Mouse (Mus musculus) embryonic facial prominence, embryonic 11.5 days (tissue): ENCODE measurements around the gene Nup210. TPM values are rescaled to one million over a fixed set of nuclear protein-coding genes. Genes with fewer than 3 reads are reported as not detected.

Experiments used
- ATAC-seq: fragments of 200-750 bp; cut with Nextera tagmentation; replicated peaks from 2 replicates; pipeline ENCODE4 v1.8.0; 2017; ENCODE audit warnings: low read depth; ENCODE audit not compliant: insufficient number of reproducible peaks, low FRiP score, low TSS enrichment
- DNase-seq: peaks from one replicate; pipeline ENCODE4 v3.0.0-alpha.2; 2015; ENCODE audit warnings: low spot score
- H3K27ac ChIP-seq: fragments of 300-500 bp; sonication (generic); replicated peaks from 2 replicates; pipeline ENCODE4 v1.5.1; 2014; ENCODE audit warnings: mild to moderate bottlenecking, low read depth, low read length, control low read depth
- H3K27me3 ChIP-seq: fragments of 300-500 bp; sonication (generic); 2 replicates; pipeline ENCODE4 v1.6.1; 2014; ENCODE audit warnings: mild to moderate bottlenecking, low read length, moderate library complexity, mixed read lengths; ENCODE audit not compliant: control insufficient read depth, insufficient read depth
- H3K36me3 ChIP-seq: fragments of 300-500 bp; sonication (generic); replicated peaks from 2 replicates; pipeline ENCODE4 v1.6.1; 2014; ENCODE audit warnings: low read depth, mild to moderate bottlenecking, low read length, moderate library complexity, mixed read lengths; ENCODE audit not compliant: control insufficient read depth, insufficient read depth
- H3K4me1 ChIP-seq: fragments of 300-500 bp; sonication (generic); 2 replicates; pipeline ENCODE4 v1.6.1; 2014; ENCODE audit warnings: low read length, mixed read lengths; ENCODE audit not compliant: control insufficient read depth, insufficient read depth
- H3K4me2 ChIP-seq: fragments of 300-500 bp; sonication (generic); 2 replicates; pipeline ENCODE4 v1.6.1; 2014; ENCODE audit warnings: low read depth, mild to moderate bottlenecking, control low read depth, low read length, moderate library complexity
- H3K4me3 ChIP-seq: fragments of 300-500 bp; sonication (generic); 2 replicates; pipeline ENCODE4 v1.5.1; 2014; ENCODE audit warnings: low read depth, low read length, control low read depth
- H3K9ac ChIP-seq: fragments of 300-500 bp; sonication (generic); replicated peaks from 2 replicates; pipeline ENCODE4 v1.6.1; 2014; ENCODE audit warnings: mild to moderate bottlenecking, control low read depth, low read length
- H3K9me3 ChIP-seq: fragments of 300-500 bp; sonication (generic); replicated peaks from 2 replicates; pipeline ENCODE4 v1.6.1; 2016; ENCODE audit warnings: mild to moderate bottlenecking, low read length, inconsistent platforms, mixed read lengths; ENCODE audit not compliant: control insufficient read depth
- WGBS: fragments of 180-500 bp; shearing (Covaris S2); extraction: QIAGEN DNeasy Blood & Tissue Kit; methylation state at CpG from one replicate; pipeline ENCODE4 v1.1.7; 2014; 5-methylcytosine and 5-hydroxymethylcytosine counted together
- polyA plus RNA-seq: library from polyadenylated mRNA; unstranded; fragments of >200 nt; fragmentation: Nextera tagmentation; extraction: Ambion mirVana; gene quantifications from 2 replicates; pipeline ENCODE4 v1.2.1, GENCODE M21; 2014

Nup210 gene
- polyA plus RNA-seq, 1 experiment from 2014 or later, result 8.9 TPM

DNA sequence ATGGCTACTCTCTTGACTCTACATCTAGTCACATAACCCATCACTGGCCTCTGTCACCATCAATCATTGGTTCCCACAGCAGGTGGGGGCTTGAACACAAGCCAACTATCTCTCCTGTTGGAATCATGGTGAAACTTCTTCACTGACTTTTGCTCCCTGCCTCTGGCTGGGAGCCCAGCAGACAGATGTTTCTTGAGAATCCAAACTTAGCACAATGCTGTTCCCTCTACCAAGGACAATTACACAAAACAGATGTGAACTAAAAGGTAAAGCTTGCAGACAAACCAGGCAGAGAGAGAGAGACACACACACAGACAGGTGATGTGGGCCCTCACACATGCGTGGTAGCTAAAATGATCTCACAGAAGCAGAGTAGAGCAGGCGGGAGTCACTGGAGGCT, 58.6 kb downstream of the Nup210 start:
- no peak overlapping the region for H3K9ac ChIP-seq
- no peaks in the 10 kb centered on the region for H3K4me1 ChIP-seq
- H3K36me3 ChIP-seq, result no peaks in the 10 kb centered on the region
- WGBS, result 72% methylated on average over 2 of the region's 2 CpGs
- no peak overlapping the region for H3K4me3 ChIP-seq
- ATAC-seq (no peak), DNase-seq (no peak)
- no peak overlapping the region for H3K4me2 ChIP-seq
- H3K27ac ChIP-seq, result no peak overlapping the region
- no peaks in the 10 kb centered on the region for H3K27me3 ChIP-seq
- H3K9me3 ChIP-seq, result no peaks in the 10 kb centered on the region

- Histone ChIP-seq H3K9ac (no peak overlapping the region), H3K9me3 (no peaks in the 10 kb centered on the region), H3K36me3 (no peaks in the 10 kb centered on the region), H3K4me2 (no peak overlapping the region), H3K4me1 (no peaks in the 10 kb centered on the region), H3K27me3 (no peaks in the 10 kb centered on the region), H3K4me3 (no peak overlapping the region), H3K27ac (no peak overlapping the region)
- DNase-seq, result no peak
- ATAC-seq, result no peak
Measured at GRCm38 (mm10) chr6:91056348-91056747, 60.3 kb downstream of the Nup210 start.

DNA sequence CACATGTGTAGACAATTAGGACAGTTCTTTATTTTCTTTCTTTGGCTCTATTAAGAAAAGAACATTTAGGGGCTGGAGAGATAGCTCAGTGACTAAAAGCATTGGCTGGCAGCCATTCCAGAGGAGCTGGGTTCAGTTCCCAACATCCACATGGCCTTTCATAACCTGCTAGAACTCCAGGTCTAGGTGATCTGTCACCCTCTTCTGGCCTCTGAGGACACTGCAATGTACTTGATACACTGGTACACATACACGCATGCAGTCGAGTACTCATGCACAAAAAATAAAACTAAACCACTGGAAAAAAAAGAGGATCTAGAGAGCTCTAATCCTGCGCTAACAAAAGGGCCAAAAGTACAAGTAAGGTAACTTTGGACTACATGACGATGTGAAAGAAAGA, 64.1 kb downstream of the Nup210 start:
- DNase-seq (no peak), ATAC-seq (no peak)
- Histone ChIP-seq H3K4me2 (no peak overlapping the region), H3K4me3 (no peak overlapping the region), H3K9ac (no peak overlapping the region), H3K27me3 (no peaks in the 10 kb centered on the region), H3K27ac (no peak overlapping the region), H3K36me3 (no peaks in the 10 kb centered on the region), H3K9me3 (no peaks in the 10 kb centered on the region), H3K4me1 (no peaks in the 10 kb centered on the region)
- WGBS, result 93% methylated on average over 4 of the region's 4 CpGs

- Histone ChIP-seq H3K36me3 (no peaks in the 10 kb centered on the region), H3K27me3 (no peaks in the 10 kb centered on the region), H3K27ac (no peak overlapping the region), H3K4me2 (no peak overlapping the region), H3K9me3 (no peaks in the 10 kb centered on the region), H3K9ac (no peak overlapping the region), H3K4me1 (peaks cover 2% of the 10 kb centered on the region; the same call in 1 of the 2 replicates), H3K4me3 (no peak overlapping the region)
- DNase-seq (no peak), ATAC-seq (no peak)
- 86% methylated on average over 7 of the region's 7 CpGs for WGBS
Measured at GRCm38 (mm10) chr6:91048019-91048418, 68.6 kb downstream of the Nup210 start.

GRCm38 (mm10) chr6:91047434-91047833, 69.2 kb downstream of the Nup210 start:
- Histone ChIP-seq H3K27ac (no peak overlapping the region), H3K4me1 (peaks cover 2% of the 10 kb centered on the region; the same call in 1 of the 2 replicates), H3K9ac (no peak overlapping the region), H3K4me3 (no peak overlapping the region), H3K36me3 (no peaks in the 10 kb centered on the region), H3K4me2 (no peak overlapping the region), H3K27me3 (no peaks in the 10 kb centered on the region), H3K9me3 (no peaks in the 10 kb centered on the region)
- DNase-seq (no peak), ATAC-seq (no peak)
- WGBS, result 79% methylated on average over 5 of the region's 5 CpGs

DNA sequence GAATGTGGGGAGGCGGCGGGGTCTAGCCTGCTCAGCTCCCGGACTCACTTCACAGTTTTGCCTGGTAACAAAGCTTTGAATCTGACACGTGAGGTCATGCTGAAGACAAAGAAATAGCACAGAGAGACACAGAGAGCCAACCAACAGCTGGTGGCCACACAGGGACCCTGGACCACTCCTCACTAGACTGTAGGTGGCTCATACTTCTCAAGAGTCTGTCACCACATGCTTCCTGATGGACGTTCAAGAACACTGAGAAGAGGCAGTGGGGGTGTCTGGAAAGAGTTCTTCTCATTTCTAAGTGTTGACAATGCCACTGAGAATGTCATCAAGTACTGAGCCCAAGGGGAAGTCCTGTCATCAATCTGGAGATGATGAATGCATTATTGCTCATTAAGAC, 70.4 kb downstream of the Nup210 start:
- H3K27ac ChIP-seq, result no peak overlapping the region
- ATAC-seq (no peak), DNase-seq (no peak)
- no peak overlapping the region for H3K4me2 ChIP-seq
- no peaks in the 10 kb centered on the region for H3K9me3 ChIP-seq
- H3K27me3 ChIP-seq, result no peaks in the 10 kb centered on the region
- peaks cover 2% of the 10 kb centered on the region; the same call in 1 of the 2 replicates for H3K4me1 ChIP-seq
- WGBS, result 84% methylated on average over 5 of the region's 5 CpGs
- H3K4me3 ChIP-seq, result no peak overlapping the region
- H3K36me3 ChIP-seq, result no peaks in the 10 kb centered on the region
- H3K9ac ChIP-seq, result no peak overlapping the region

DNA sequence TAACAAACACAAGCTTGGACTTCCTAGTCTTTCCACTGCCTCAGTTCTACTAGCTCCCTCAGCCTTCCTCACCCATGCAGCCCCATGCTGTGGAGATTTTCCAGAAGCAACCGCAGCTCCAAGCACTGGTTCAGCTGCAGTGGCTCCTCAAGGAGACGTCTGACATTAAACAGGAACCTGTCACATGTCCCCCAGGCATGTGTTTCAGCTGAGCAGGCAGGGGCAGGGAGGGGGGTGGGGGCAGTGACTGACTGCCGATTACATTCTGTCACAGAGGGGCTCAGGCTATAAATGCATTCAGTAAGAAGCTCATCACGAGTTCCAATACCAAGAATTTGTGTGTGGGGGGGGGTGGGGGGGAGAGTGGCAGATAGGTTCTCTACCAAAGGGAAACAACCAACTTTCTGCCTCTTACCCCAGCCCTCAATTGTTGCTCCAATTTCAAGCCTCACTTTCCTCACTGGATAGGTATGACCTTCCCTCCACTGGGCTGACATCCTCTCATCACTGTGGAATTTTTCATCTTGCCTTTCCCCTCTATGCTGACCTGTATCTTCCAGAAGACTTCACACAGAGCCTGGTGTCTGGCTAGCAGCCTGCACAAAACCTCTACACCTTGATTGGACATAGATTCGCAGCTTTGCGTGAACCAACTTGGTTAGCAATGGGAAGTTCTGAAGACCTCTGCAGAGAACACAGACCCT, 71.8 kb downstream of the Nup210 start:
- H3K27ac ChIP-seq, result no peak overlapping the region
- no peak overlapping the region for H3K9ac ChIP-seq
- H3K27me3 ChIP-seq, result no peaks in the 10 kb centered on the region
- H3K4me2 ChIP-seq, result no peak overlapping the region
- no peak overlapping the region for H3K4me3 ChIP-seq
- peaks cover 2% of the 10 kb centered on the region; the same call in 1 of the 2 replicates for H3K4me1 ChIP-seq
- peak; percentile 56 for DNase-seq
- no peaks in the 10 kb centered on the region for H3K9me3 ChIP-seq
- WGBS, result 44% methylated on average over 6 of the region's 6 CpGs
- ATAC-seq, result 0 out of 2 replicates have a peak, but pooled peaks have one; percentile 34
- H3K36me3 ChIP-seq, result no peaks in the 10 kb centered on the region

DNA sequence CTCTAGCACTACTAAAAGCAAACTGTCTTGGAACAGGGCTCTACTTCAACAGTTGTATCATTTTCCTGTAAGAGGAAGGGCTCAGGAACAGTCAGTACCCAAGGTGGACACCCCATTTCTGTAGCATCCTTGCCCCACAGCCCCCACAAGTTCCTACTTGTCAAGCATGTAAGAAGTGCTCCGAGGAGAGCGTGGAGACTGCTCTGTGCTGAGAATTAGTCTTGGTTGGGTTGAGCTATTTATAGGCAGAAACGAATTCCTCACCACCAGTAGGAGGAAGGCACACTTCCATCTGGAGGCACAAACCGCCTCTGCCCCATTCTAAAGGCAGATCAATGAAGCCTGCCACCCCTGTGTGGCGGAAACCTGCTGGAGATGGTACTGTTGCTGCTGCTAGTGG, 75.3 kb downstream of the Nup210 start:
- no peaks in the 10 kb centered on the region for H3K36me3 ChIP-seq
- ATAC-seq (no peak), DNase-seq (no peak)
- H3K4me2 ChIP-seq, result no peak overlapping the region
- H3K27ac ChIP-seq, result no peak overlapping the region
- H3K9me3 ChIP-seq, result no peaks in the 10 kb centered on the region
- H3K4me3 ChIP-seq, result no peak overlapping the region
- no peak overlapping the region for H3K9ac ChIP-seq
- H3K27me3 ChIP-seq, result no peaks in the 10 kb centered on the region
- peaks cover 2% of the 10 kb centered on the region; the same call in 1 of the 2 replicates for H3K4me1 ChIP-seq
- WGBS, result 66% methylated on average over 5 of the region's 5 CpGs
